Comparison of ENCODE assay signal across 8 mouse cellular contexts in the genomic region with DNA sequence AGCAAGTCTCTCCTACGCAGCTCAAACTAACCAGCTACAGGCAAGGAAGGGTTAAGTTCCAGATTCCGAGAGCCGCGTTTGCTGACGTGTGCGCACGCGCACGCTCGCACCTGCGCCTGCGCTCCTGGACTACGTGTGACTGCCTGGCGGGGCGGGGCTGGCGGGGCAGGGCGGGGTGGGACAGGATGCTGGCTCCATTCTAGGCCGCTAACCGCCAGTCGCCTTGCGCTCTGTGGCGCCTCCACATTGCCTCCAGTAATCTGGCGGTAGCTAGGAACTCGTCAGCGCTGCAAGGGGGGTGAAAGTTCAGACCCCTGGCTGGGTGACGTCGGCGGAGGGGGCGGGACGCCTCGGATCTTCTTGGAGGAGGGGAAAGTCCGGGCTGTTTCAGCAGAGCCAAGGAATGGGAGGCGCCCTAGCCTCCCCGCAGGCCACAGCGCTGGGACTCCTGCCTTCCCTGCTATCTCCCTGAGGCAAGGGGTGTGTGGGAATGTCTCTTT. TPM values are rescaled to one million over a fixed set of nuclear protein-coding genes. Genes with fewer than 3 reads are reported as not detected.
DNase-seq lines count a peak whose midpoint lies in the region; ATAC-seq lines count a peak whose summit lies in the region.

No protein-coding gene starts in this region.

- H3K9ac ChIP-seq in heart, embryonic 13.5 days, result peak overlapping the region; percentile 81
- H3K9ac ChIP-seq in liver, embryonic 12.5 days, result peak overlapping the region; percentile 63
- peak overlapping the region; percentile 22; the same call in 1 of the 2 replicates for H3K9ac ChIP-seq in stomach, embryonic 15.5 days

- no peaks in the 10 kb centered on the region for H3K9me3 ChIP-seq in heart, embryonic 13.5 days
- no peaks in the 10 kb centered on the region for H3K9me3 ChIP-seq in liver, embryonic 12.5 days (replicated peaks)
- H3K9me3 ChIP-seq in stomach, embryonic 15.5 days, result no peaks in the 10 kb centered on the region

- no peaks in the 10 kb centered on the region for H3K36me3 ChIP-seq in heart, embryonic 13.5 days
- no peaks in the 10 kb centered on the region for H3K36me3 ChIP-seq in liver, embryonic 12.5 days
- no peaks in the 10 kb centered on the region for H3K36me3 ChIP-seq in stomach, embryonic 15.5 days

- peak overlapping the region; percentile 69 for H3K4me2 ChIP-seq in heart, embryonic 13.5 days
- H3K4me2 ChIP-seq in liver, embryonic 12.5 days, result peak overlapping the region; percentile 69
- peak overlapping the region; percentile 53 for H3K4me2 ChIP-seq in stomach, embryonic 15.5 days

- H3K4me3 ChIP-seq in brown adipose tissue, adult 24 weeks (ENCODE audit: insufficient read depth, low read depth, low read length), result peak overlapping the region; percentile 62
- H3K4me3 ChIP-seq in heart, embryonic 13.5 days, result peak overlapping the region; percentile 54
- peak overlapping the region; percentile 54 for H3K4me3 ChIP-seq in liver, embryonic 12.5 days
- peak overlapping the region; percentile 40 for H3K4me3 ChIP-seq in stomach, embryonic 15.5 days (replicated peaks)

- ATAC-seq in heart, embryonic 13.5 days (ENCODE audit: extremely low read depth, insufficient number of reproducible peaks, low FRiP score, low TSS enrichment), result peak; percentile 96
- peak; percentile 99 for ATAC-seq in liver, embryonic 12.5 days
- ATAC-seq in stomach, embryonic 15.5 days (ENCODE audit: insufficient read depth, low FRiP score, low read depth), result peak; percentile 99

- no peaks in the 10 kb centered on the region for H3K4me1 ChIP-seq in brown adipose tissue, adult 24 weeks (ENCODE audit: control insufficient read depth, insufficient read depth, insufficient read length, low read length)
- no peaks in the 10 kb centered on the region for H3K4me1 ChIP-seq in heart, embryonic 13.5 days
- no peaks in the 10 kb centered on the region for H3K4me1 ChIP-seq in liver, embryonic 12.5 days
- no peaks in the 10 kb centered on the region for H3K4me1 ChIP-seq in stomach, embryonic 15.5 days

- peak; percentile 95 for DNase-seq in CD4-positive, CD25-positive, alpha-beta regulatory T cell, adult 2 months (ENCODE audit: low read depth, low spot score)
- DNase-seq in fat pad, adult 2 months (ENCODE audit: extremely low read depth, low read depth, low spot score), result peak; percentile 42
- DNase-seq in kidney, postnatal 10 days, result peak; percentile 96
- peak; percentile 95 for DNase-seq in natural killer cell, adult 2 months (ENCODE audit: low spot score in 2 of 2)

- peaks cover 30% of the 10 kb centered on the region for H3K27me3 ChIP-seq in heart, embryonic 13.5 days (replicated peaks)
- 0 out of 2 replicates have a peak, but pooled peaks cover 3% of the 10 kb centered on the region for H3K27me3 ChIP-seq in liver, embryonic 12.5 days (replicated peaks)
- no peaks in the 10 kb centered on the region for H3K27me3 ChIP-seq in stomach, embryonic 15.5 days (replicated peaks)

- H3K27ac ChIP-seq in brown adipose tissue, adult 24 weeks (replicated peaks; ENCODE audit: low read depth, low read length), result peak overlapping the region; percentile 78
- H3K27ac ChIP-seq in heart, embryonic 13.5 days (replicated peaks), result peak overlapping the region; percentile 94
- H3K27ac ChIP-seq in liver, embryonic 12.5 days, result peak overlapping the region; percentile 90
- peak overlapping the region; percentile 92 for H3K27ac ChIP-seq in stomach, embryonic 15.5 days

- 4% methylated on average over 32 of the region's 35 CpGs for WGBS in heart, embryonic 13.5 days
- 9% methylated on average over 24 of the region's 35 CpGs for WGBS in liver, embryonic 12.5 days (ENCODE audit: insufficient replicate concordance)
- 9% methylated on average over 35 of the region's 35 CpGs for WGBS in stomach, embryonic 15.5 days

RNA-seq across cellular contexts. Expression of a gene that starts 29.6 kb away (rescaled TPM):
- 40.4 and 46.2 TPM in 2 replicates for polyA plus RNA-seq in brown adipose tissue, adult 24 weeks (2012; ENCODE audit: insufficient read depth, insufficient read length, missing spikeins)
- 17.8 and 18.6 TPM in 2 replicates for polyA plus RNA-seq in heart, embryonic 13.5 days (2015; fragmentation: Nextera tagmentation; extraction: Ambion mirVana)
- polyA plus RNA-seq in liver, embryonic 12.5 days (2016; fragmentation: Nextera tagmentation; extraction: Ambion mirVana), result 21.0 and 21.5 TPM in 2 replicates
- 22.5 and 24.6 TPM in 2 replicates for polyA plus RNA-seq in stomach, embryonic 15.5 days (2015; fragmentation: Nextera tagmentation; extraction: Ambion mirVana)

Comparison
In these comparisons a context has a peak if more than half of its experiments do, and no peak if none do; other contexts are left out.
1. Peak in every context shown above with its lines: DNase-seq, ATAC-seq, H3K4me3 ChIP-seq and H3K27ac ChIP-seq.
2. DNase-seq: peak in every context shown above with its lines; median percentile 96 in kidney, postnatal 10 days; 95 in CD4-positive, CD25-positive, alpha-beta regulatory T cell, adult 2 months; 95 in natural killer cell, adult 2 months; 42 in fat pad, adult 2 months.
3. H3K9ac ChIP-seq: peak in every context shown above with its lines; median percentile 81 in heart, embryonic 13.5 days; 63 in liver, embryonic 12.5 days; 22 in stomach, embryonic 15.5 days.